Mouse (Mus musculus): ENCODE measurements at regions not wholly inside any gene's neighbourhood (a gene's known extent, or its start where the extent isn't known, plus 50 kb on each side); places are given as distances from the start of the nearest gene placed in this dataset.
"Not testable (repeated sequence)": the region's sequence is repeated elsewhere in the genome, so short reads cannot be mapped to it uniquely, and the experiment has no call there.

- Histone ChIP-seq H3K4me1 (ENCODE audit: control insufficient read depth, insufficient read depth, low read length) (no peaks in the 10 kb centered on the region), H3K4me2 (ENCODE audit: low read depth, low read length) (no peak overlapping the region)
- no peak for ATAC-seq (ENCODE audit: low read depth)
Observed at GRCm38 (mm10) chr1:83970641-83971285, 393.2 kb downstream of the Pid1 start.

GRCm38 (mm10) chr1:83964631-83965030 is 399.3 kb downstream of the Pid1 start:
- H3K9me3 ChIP-seq (ENCODE audit: control insufficient read depth, low read length): not testable (repeated sequence)

More at GRCm38 (mm10) chr1:83970641-83971285, 393.2 kb downstream of the Pid1 start:
- Histone ChIP-seq H3K27me3 (ENCODE audit: control insufficient read depth, insufficient read depth, low read length) (no peaks in the 10 kb centered on the region), H3K4me3 (ENCODE audit: low read depth, low read length) (no peak overlapping the region), H3K9ac (replicated peaks; ENCODE audit: low read depth, low read length) (no peak overlapping the region), H3K36me3 (ENCODE audit: control insufficient read depth, insufficient read depth, low read length) (no peaks in the 10 kb centered on the region), H3K9me3 (ENCODE audit: control insufficient read depth, low read length) (no peaks in the 10 kb centered on the region), H3K27ac (ENCODE audit: low read depth, low read length) (no peak overlapping the region)
- 39% methylated on average over 8 of the region's 8 CpGs for WGBS

GRCm38 (mm10) chr1:83961761-83962160 is 402.2 kb downstream of the Pid1 start:
- no peaks in the 10 kb centered on the region for H3K9me3 ChIP-seq (ENCODE audit: control insufficient read depth, low read length)
- no peak for ATAC-seq (ENCODE audit: low read depth)
- 85% methylated on average over 2 of the region's 2 CpGs for WGBS

More at GRCm38 (mm10) chr1:83964631-83965030, 399.3 kb downstream of the Pid1 start:
- H3K9ac ChIP-seq (replicated peaks; ENCODE audit: low read depth, low read length); ATAC-seq (ENCODE audit: low read depth); H3K4me2 ChIP-seq (ENCODE audit: low read depth, low read length); H3K27ac ChIP-seq (ENCODE audit: low read depth, low read length); H3K4me1 ChIP-seq (ENCODE audit: control insufficient read depth, insufficient read depth, low read length); H3K36me3 ChIP-seq (ENCODE audit: control insufficient read depth, insufficient read depth, low read length); H3K27me3 ChIP-seq (ENCODE audit: control insufficient read depth, insufficient read depth, low read length); H3K4me3 ChIP-seq (ENCODE audit: low read depth, low read length): not testable (repeated sequence)

GRCm38 (mm10) chr1:83959756-83960155 is 404.2 kb downstream of the Pid1 start:
- no peaks in the 10 kb centered on the region for H3K4me1 ChIP-seq (ENCODE audit: control insufficient read depth, insufficient read depth, low read length)
- WGBS: 94% methylated on average over 4 of the region's 4 CpGs
- no peak overlapping the region for H3K9ac ChIP-seq (replicated peaks; ENCODE audit: low read depth, low read length)
- H3K36me3 ChIP-seq (ENCODE audit: control insufficient read depth, insufficient read depth, low read length): no peaks in the 10 kb centered on the region
- no peaks in the 10 kb centered on the region for H3K9me3 ChIP-seq (ENCODE audit: control insufficient read depth, low read length)
- no peak overlapping the region for H3K4me2 ChIP-seq (ENCODE audit: low read depth, low read length)
- no peak overlapping the region for H3K4me3 ChIP-seq (ENCODE audit: low read depth, low read length)
- no peak overlapping the region for H3K27ac ChIP-seq (ENCODE audit: low read depth, low read length)
- ATAC-seq (ENCODE audit: low read depth): no peak
- no peaks in the 10 kb centered on the region for H3K27me3 ChIP-seq (ENCODE audit: control insufficient read depth, insufficient read depth, low read length)

More at GRCm38 (mm10) chr1:83961761-83962160, 402.2 kb downstream of the Pid1 start:
- H3K9ac ChIP-seq (replicated peaks; ENCODE audit: low read depth, low read length): no peak overlapping the region
- no peak overlapping the region for H3K4me2 ChIP-seq (ENCODE audit: low read depth, low read length)
- no peaks in the 10 kb centered on the region for H3K4me1 ChIP-seq (ENCODE audit: control insufficient read depth, insufficient read depth, low read length)
- no peaks in the 10 kb centered on the region for H3K27me3 ChIP-seq (ENCODE audit: control insufficient read depth, insufficient read depth, low read length)
- H3K36me3 ChIP-seq (ENCODE audit: control insufficient read depth, insufficient read depth, low read length): no peaks in the 10 kb centered on the region
- H3K27ac ChIP-seq (ENCODE audit: low read depth, low read length): no peak overlapping the region
- no peak overlapping the region for H3K4me3 ChIP-seq (ENCODE audit: low read depth, low read length)

GRCm38 (mm10) chr1:83922900-83923299 is 441.1 kb downstream of the Pid1 start:
- Histone ChIP-seq H3K4me3 (ENCODE audit: low read depth, low read length) (no peak overlapping the region), H3K27me3 (ENCODE audit: control insufficient read depth, insufficient read depth, low read length) (no peaks in the 10 kb centered on the region), H3K9me3 (ENCODE audit: control insufficient read depth, low read length) (no peaks in the 10 kb centered on the region), H3K9ac (replicated peaks; ENCODE audit: low read depth, low read length) (no peak overlapping the region), H3K4me1 (ENCODE audit: control insufficient read depth, insufficient read depth, low read length) (no peaks in the 10 kb centered on the region), H3K36me3 (ENCODE audit: control insufficient read depth, insufficient read depth, low read length) (no peaks in the 10 kb centered on the region), H3K4me2 (ENCODE audit: low read depth, low read length) (no peak overlapping the region), H3K27ac (ENCODE audit: low read depth, low read length) (no peak overlapping the region)
- ATAC-seq (ENCODE audit: low read depth): no peak
- WGBS: 95% methylated on average over 2 of the region's 2 CpGs

GRCm38 (mm10) chr1:83915454-83915853 is 448.5 kb downstream of the Pid1 start:
- Histone ChIP-seq H3K27ac (ENCODE audit: low read depth, low read length) (no peak overlapping the region), H3K9ac (replicated peaks; ENCODE audit: low read depth, low read length) (no peak overlapping the region), H3K4me1 (ENCODE audit: control insufficient read depth, insufficient read depth, low read length) (no peaks in the 10 kb centered on the region), H3K4me2 (ENCODE audit: low read depth, low read length) (no peak overlapping the region), H3K27me3 (ENCODE audit: control insufficient read depth, insufficient read depth, low read length) (no peaks in the 10 kb centered on the region), H3K36me3 (ENCODE audit: control insufficient read depth, insufficient read depth, low read length) (no peaks in the 10 kb centered on the region), H3K9me3 (ENCODE audit: control insufficient read depth, low read length) (no peaks in the 10 kb centered on the region), H3K4me3 (ENCODE audit: low read depth, low read length) (no peak overlapping the region)
- ATAC-seq (ENCODE audit: low read depth): no peak
- WGBS: 89% methylated on average over 4 of the region's 5 CpGs

GRCm38 (mm10) chr1:83907347-83907746 is 456.6 kb downstream of the Pid1 start:
- no peak overlapping the region for H3K9ac ChIP-seq (replicated peaks; ENCODE audit: low read depth, low read length)
- H3K27me3 ChIP-seq (ENCODE audit: control insufficient read depth, insufficient read depth, low read length): no peaks in the 10 kb centered on the region
- no peak for ATAC-seq (ENCODE audit: low read depth)
- no peak overlapping the region for H3K4me3 ChIP-seq (ENCODE audit: low read depth, low read length)
- no peaks in the 10 kb centered on the region for H3K4me1 ChIP-seq (ENCODE audit: control insufficient read depth, insufficient read depth, low read length)
- H3K4me2 ChIP-seq (ENCODE audit: low read depth, low read length): no peak overlapping the region
- no peak overlapping the region for H3K27ac ChIP-seq (ENCODE audit: low read depth, low read length)
- H3K9me3 ChIP-seq (ENCODE audit: control insufficient read depth, low read length): no peaks in the 10 kb centered on the region
- WGBS: 50% methylated on average over 3 of the region's 3 CpGs
- no peaks in the 10 kb centered on the region for H3K36me3 ChIP-seq (ENCODE audit: control insufficient read depth, insufficient read depth, low read length)

GRCm38 (mm10) chr1:83906906-83907305 is 457.1 kb downstream of the Pid1 start:
- Histone ChIP-seq H3K27me3 (ENCODE audit: control insufficient read depth, insufficient read depth, low read length) (no peaks in the 10 kb centered on the region), H3K9ac (replicated peaks; ENCODE audit: low read depth, low read length) (no peak overlapping the region), H3K4me1 (ENCODE audit: control insufficient read depth, insufficient read depth, low read length) (no peaks in the 10 kb centered on the region), H3K9me3 (ENCODE audit: control insufficient read depth, low read length) (no peaks in the 10 kb centered on the region), H3K4me2 (ENCODE audit: low read depth, low read length) (no peak overlapping the region), H3K27ac (ENCODE audit: low read depth, low read length) (no peak overlapping the region), H3K36me3 (ENCODE audit: control insufficient read depth, insufficient read depth, low read length) (no peaks in the 10 kb centered on the region), H3K4me3 (ENCODE audit: low read depth, low read length) (no peak overlapping the region)
- no peak for ATAC-seq (ENCODE audit: low read depth)

- no peak overlapping the region for H3K4me2 ChIP-seq (ENCODE audit: low read depth, low read length)
- no peak for ATAC-seq (ENCODE audit: low read depth)
- no peak overlapping the region for H3K4me3 ChIP-seq (ENCODE audit: low read depth, low read length)
- no peaks in the 10 kb centered on the region for H3K9me3 ChIP-seq (ENCODE audit: control insufficient read depth, low read length)
- WGBS: 91% methylated on average over 4 of the region's 4 CpGs
- no peak overlapping the region for H3K9ac ChIP-seq (replicated peaks; ENCODE audit: low read depth, low read length)
- H3K27ac ChIP-seq (ENCODE audit: low read depth, low read length): no peak overlapping the region
- H3K36me3 ChIP-seq (ENCODE audit: control insufficient read depth, insufficient read depth, low read length): no peaks in the 10 kb centered on the region
- H3K27me3 ChIP-seq (ENCODE audit: control insufficient read depth, insufficient read depth, low read length): no peaks in the 10 kb centered on the region
- no peaks in the 10 kb centered on the region for H3K4me1 ChIP-seq (ENCODE audit: control insufficient read depth, insufficient read depth, low read length)
Observed at GRCm38 (mm10) chr1:83900135-83900534, 463.8 kb downstream of the Pid1 start.
